Mouse (Mus musculus): ENCODE data around the gene Gm45799.
A peak's percentile ranks its signal among the peaks of the same experiment; 100 is the strongest.

Gene Gm45799

GRCm38 (mm10) chr7:105640233-105640893 lies at the start of gene Gm45799, which contains the start of gene Arfip2:
Gene Gm45799 (plus strand): TSS chr7:105640552.
Gene Arfip2 (minus strand): TSS chr7:105640416.
- peak; percentile 99 for DNase-seq

- DNase-seq: peak; percentile 80
Observed at GRCm38 (mm10) chr7:105602860-105603623, 37.3 kb upstream of the Gm45799 start.

DNA sequence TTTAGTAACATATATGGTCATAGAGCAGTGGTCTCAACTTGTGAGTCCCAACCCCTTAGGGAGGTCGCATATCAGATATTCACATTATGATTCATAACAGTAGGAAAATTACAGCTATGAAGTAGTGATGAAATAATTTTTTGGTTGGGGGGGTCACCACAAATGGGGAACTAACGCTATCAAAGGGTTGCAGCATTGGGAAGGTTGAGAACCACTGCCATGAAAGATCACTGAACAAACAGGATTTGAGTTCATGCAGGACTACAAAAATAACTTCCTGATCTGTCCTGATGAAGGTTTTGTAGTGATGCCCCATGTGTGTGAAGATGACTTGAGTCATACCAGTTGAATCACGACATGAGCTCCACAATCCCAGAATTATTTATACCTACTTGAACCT lies 31.9 kb upstream of the Gm45799 start:
- DNase-seq: no peak

GRCm38 (mm10) chr7:105611767-105612166 lies 28.6 kb upstream of the Gm45799 start:
- DNase-seq: no peak

- no peak for DNase-seq
Observed at GRCm38 (mm10) chr7:105614400-105614799, 26.0 kb upstream of the Gm45799 start.

DNA sequence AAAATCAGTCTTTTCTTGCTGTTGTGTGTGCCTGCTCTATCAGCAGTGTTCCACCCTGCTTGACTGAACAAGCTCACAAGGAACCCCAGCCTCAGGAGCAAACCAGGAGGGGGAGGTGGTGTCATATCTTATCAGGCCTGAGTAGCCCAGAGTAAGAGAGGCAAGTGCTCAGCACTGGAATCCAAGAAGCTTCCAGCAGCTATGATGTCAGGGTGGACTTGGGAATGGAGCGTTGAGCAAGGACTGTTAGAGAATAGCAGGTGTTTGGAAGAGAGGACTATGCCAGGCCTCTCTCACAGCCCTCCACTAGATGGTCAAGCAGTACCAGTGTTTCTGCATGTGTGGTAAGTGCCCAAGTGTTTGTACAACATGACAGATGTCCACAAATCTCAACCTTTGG lies 24.6 kb upstream of the Gm45799 start:
- DNase-seq: no peak

DNA sequence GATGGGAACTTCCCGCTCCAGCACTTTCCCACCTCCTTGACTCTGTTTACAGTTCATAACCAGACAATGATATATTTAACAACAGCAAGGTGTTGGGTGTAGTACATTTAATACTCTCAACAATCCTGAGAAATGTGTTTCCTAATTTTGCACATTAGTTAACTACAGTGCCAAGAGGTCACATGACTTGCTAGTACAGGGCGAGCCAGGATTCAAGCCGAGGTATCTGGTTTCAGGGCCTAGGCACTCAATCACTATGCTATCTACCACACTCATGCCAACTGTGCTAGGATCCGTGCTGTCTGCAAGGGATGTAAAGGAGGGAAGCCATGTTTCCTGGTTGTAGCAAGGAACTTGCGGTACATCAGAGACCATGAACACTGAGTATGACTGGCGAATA lies 23.8 kb upstream of the Gm45799 start:
- no peak for DNase-seq

- no peak for DNase-seq
Observed at GRCm38 (mm10) chr7:105617810-105618209, 22.5 kb upstream of the Gm45799 start.

- no peak for DNase-seq
Observed at GRCm38 (mm10) chr7:105619701-105620100, 20.7 kb upstream of the Gm45799 start.

GRCm38 (mm10) chr7:105621053-105621452 lies 19.3 kb upstream of the Gm45799 start:
- no peak for DNase-seq

DNA sequence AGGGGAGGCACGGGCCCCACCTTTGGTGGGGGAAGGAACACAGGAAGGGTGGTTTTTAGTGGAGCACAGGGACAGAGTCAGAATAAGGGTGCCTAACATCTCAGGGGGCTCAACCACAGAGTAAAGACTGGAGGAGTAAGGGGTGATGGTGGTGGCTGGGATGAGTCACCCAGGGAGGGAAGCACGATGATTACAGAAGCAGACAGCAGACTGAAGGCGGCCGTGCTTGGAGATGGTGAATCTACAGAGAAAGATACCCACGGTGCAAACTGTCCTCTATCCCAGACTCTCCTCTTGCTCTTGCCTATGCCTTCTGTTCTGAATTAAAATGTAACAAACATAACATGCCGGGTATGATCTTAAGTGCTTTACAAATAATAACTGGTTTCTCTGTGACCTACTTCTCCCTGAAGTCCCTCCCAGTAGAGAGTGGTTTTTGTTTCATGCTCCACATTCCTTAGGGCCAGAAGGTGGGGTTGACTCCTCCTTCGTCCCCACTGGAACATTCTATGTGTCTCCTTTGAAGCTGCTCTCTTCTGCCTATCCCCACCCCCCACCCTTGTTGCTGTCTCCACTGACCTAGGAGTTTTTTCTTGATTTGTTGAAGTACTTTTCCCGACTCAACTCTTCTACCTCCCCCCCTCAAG lies 18.6 kb upstream of the Gm45799 start:
- DNase-seq: no peak

GRCm38 (mm10) chr7:105625397-105625796 lies 15.0 kb upstream of the Gm45799 start:
- DNase-seq: no peak

DNA sequence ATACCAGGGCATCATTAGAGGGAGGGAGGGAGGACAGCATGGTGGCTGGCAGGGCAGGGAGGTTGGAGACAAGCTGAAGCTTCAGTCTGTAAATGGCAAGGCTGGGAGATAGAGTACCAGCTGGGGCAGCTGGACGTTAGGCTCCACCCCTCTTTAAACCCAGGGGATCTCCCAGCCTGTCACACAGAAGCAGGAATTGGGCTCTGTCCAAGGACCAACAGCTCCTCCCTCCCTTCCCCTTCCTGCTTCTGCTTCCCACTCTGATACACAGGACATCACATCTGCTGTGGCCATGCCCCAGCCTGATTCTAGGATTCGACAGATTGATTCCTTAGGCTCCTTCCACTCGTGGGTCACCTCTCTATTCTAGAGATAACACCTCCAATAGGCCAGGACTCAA lies 11.7 kb upstream of the Gm45799 start:
- DNase-seq: peak; percentile 81

DNA sequence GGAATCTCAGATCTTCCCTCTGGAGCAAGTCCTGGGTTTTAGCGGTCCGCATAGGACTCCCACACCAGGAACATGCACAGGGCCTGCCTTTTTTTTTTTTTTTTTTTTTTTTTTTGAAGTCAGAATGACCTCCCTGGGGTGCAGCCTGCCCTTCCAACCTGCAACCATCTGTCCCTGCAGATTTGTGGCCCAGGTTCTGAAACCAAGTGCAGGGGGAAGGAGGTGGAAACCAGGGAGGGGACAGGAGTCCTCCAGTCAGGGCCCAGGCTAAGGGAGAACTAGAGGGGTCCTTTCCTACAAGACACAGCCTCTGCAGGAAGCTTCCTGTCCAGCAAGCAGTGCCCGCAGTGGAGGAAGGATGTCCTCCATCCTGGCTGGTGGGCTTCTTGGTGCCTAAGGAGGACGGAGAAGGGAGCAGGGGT lies 7.8 kb upstream of the Gm45799 start:
- DNase-seq: peak; percentile 23

GRCm38 (mm10) chr7:105633127-105633800 lies 7.1 kb upstream of the Gm45799 start, which contains the start of gene Trim3:
Gene Trim3 (minus strand): TSS chr7:105633571.
- DNase-seq: peak; percentile 92

GRCm38 (mm10) chr7:105633801-105634135 lies 6.6 kb upstream of the Gm45799 start:
- DNase-seq: no peak

DNA sequence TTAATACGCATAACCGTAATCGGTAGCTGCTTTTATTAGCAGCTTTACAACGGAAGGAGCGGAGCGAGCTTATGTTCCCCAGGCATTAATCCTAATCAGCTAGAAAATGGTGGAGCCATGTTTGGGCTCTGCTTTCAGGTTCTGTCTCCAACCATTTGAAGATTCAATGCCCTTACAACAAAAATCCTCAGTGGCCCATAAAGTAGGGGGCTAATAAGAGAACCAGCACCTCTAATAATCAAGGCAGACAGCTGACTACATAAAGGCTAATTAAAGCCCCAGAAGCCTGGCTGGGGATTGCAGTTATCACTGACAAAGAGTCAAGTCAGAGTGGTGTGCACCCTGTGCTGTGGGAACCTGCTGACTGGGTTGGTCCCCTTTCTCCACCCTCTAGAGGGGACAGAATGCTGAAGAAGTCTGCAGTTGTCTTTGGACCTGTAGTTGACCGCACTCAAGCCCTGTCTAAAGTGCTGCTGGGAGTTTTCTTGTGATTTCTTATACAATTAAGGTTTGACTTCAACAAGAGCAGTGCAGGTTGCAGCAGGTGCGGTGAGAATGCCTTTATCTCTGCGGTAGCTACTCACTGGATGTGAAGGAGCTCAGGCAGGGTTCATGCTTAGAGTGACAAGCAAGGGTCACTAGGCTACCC lies 6.0 kb upstream of the Gm45799 start:
- peak; percentile 43 for DNase-seq

- no peak for DNase-seq
Observed at GRCm38 (mm10) chr7:105635726-105636125, 4.6 kb upstream of the Gm45799 start.

GRCm38 (mm10) chr7:105638776-105639175 lies 1.6 kb upstream of the Gm45799 start:
- no peak for DNase-seq

DNA sequence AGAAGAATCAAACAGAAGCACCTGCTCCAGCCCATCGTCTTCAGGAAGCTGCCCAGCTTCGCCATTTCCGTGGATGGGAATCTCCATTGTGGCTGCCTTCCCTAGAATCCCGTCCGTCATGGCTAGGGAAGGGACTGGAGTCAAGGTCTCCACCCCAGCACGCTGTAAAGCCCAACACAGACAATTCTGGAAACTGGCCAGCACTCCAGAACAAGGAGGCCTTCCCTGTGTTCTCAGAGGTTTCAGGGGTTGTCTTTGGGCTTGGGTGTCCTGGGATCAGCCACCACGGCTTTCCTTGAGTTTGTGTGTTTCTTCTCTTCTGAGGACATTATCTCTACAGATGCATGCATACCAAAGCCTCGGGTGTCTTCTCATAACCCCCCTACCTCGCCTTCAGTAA lies 1.0 kb upstream of the Gm45799 start:
- no peak for DNase-seq

DNA sequence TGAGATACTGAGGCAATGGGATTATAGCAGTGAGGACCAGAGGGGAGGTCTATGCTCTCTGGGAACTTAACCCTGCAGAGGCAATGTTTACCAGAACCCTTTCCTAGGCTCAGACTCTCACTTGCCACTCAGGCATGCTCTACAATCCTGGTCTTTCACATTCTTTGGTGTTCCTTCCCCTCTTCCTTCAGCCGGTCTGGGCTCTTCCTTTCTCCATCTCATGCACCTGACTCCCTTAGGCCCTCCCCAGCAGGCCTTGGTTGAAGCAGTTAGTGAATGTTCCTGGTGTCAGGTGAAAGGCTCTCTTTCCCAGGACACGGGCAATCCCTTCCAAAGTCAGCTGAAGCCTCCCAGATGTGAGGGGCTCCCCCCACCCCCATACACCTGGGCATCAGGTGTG lies 596 bp upstream of the Gm45799 start, which contains the start of gene Timm10b:
Gene Timm10b, plus strand, starts transcription at position 301 of the 400 bp plus-strand sequence.
- no peak for DNase-seq

DNA sequence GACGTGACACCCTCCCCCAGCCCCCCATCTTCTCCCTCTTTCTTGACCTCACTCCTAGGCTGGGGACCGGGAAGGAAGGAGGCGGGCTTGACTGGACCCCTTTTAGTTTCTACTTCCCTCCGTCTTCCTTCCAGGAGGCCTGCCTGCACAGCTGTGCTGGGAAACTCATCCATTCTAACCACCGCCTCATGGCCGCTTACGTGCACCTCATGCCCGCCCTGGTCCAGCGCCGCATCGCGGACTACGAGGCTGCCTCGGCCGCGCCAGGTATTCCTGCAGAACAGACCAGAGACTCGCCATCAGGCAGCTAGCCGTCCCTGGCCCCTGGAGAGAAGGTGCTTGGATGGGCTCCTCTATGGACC lies 523 bp downstream of the Gm45799 start:
- DNase-seq: no peak

GRCm38 (mm10) chr7:105641936-105642335 lies 1.6 kb downstream of the Gm45799 start:
- DNase-seq: no peak
